Comparison of ENCODE assay signal across 18 mouse cellular contexts in the genomic region with DNA sequence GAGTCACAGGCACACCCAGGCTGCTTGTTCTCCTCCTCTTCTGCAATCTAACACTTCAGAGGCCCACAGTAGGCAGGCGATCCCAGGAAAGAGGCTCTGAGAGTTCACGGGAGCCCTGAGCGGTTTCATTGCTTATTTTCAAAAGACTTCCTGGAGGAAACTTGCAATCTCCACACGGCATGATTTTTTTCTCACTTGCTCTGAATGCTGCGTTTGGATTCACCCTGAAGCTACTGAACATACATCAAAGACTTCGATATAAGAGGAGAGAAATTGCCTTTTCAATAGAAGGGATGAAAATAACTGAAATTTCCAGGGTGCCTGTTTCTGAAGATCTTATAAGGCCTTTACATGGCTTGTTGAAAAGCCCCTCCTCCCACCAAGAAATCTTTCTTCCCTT.
"Had no signal": no experiment of that assay in that cellular context is flagged by ENCODE, and none has a peak within 500 bp of the region (broad histone marks: within the 10 kb centered on the region; RNA-seq: fewer than 3 reads in every experiment).

No protein-coding gene starts in this region.

- H3K36me3 ChIP-seq: liver, embryonic 13.5 days; liver, embryonic 15.5 days; lung, embryonic 15.5 days; midbrain, embryonic 12.5 days; neural tube, embryonic 12.5 days; stomach, embryonic 15.5 days had no signal

- H3K4me1 ChIP-seq: liver, embryonic 13.5 days; liver, embryonic 15.5 days; lung, embryonic 15.5 days; megakaryocyte, embryonic 14.5 days; stomach, embryonic 15.5 days had no signal

- H3K4me2 ChIP-seq: liver, embryonic 13.5 days; liver, embryonic 15.5 days; lung, embryonic 15.5 days; midbrain, embryonic 12.5 days; neural tube, embryonic 12.5 days; stomach, embryonic 15.5 days had no signal

- DNase-seq: liver, embryonic 13.5 days; liver, postnatal 0 days; lung, adult 2 months; lung, postnatal 14 days; lung, postnatal 36 days; right cerebral cortex, postnatal 14 days; thymus, adult 2 months; thymus, postnatal 25 days; thymus, postnatal 4 days had no signal

- H3K27me3 ChIP-seq: liver, embryonic 13.5 days; megakaryocyte, embryonic 14.5 days; neural tube, embryonic 12.5 days; stomach, embryonic 15.5 days had no signal

- ATAC-seq: liver, postnatal 0 days; lung, postnatal 0 days had no signal

- H3K9me3 ChIP-seq: liver, embryonic 13.5 days; liver, embryonic 15.5 days; lung, embryonic 15.5 days; midbrain, embryonic 12.5 days; neural tube, embryonic 12.5 days; stomach, embryonic 15.5 days had no signal

- H3K27ac ChIP-seq: liver, embryonic 13.5 days; liver, embryonic 15.5 days; lung, embryonic 15.5 days; macrophage; midbrain, embryonic 12.5 days; neural tube, embryonic 12.5 days; stomach, embryonic 15.5 days; stomach, postnatal 0 days had no signal

- H3K4me3 ChIP-seq: liver, embryonic 13.5 days; liver, embryonic 15.5 days; lung, embryonic 15.5 days; megakaryocyte, embryonic 14.5 days; midbrain, embryonic 12.5 days; neural tube, embryonic 12.5 days; stomach, embryonic 15.5 days had no signal

- H3K9ac ChIP-seq: liver, embryonic 13.5 days; liver, embryonic 15.5 days; liver, postnatal 0 days; lung, embryonic 15.5 days; midbrain, embryonic 12.5 days; neural tube, embryonic 12.5 days; stomach, embryonic 15.5 days had no signal
